Mouse (Mus musculus) heart, postnatal 0 days (tissue): ENCODE measurements at regions not wholly inside any gene's neighbourhood (a gene's known extent, or its start where the extent isn't known, plus 50 kb on each side); places are given as distances from the start of the nearest gene placed in this dataset.

ENCODE experiments used
- ATAC-seq: fragments of 200-750 bp; cut with Nextera tagmentation; 2 replicates; pipeline ENCODE4 v1.8.0; 2017; ENCODE audit warnings: low read depth, moderate number of reproducible peaks, moderate library complexity; ENCODE audit not compliant: insufficient read depth
- DNase-seq: peaks from one replicate; pipeline ENCODE4 v3.0.0-alpha.2; 2016; ENCODE audit warnings: low spot score
- H3K27ac ChIP-seq: fragments of 300-500 bp; sonication (generic); 2 replicates; pipeline ENCODE4 v1.5.1; 2014; ENCODE audit warnings: low read depth, mild to moderate bottlenecking
- H3K27me3 ChIP-seq: fragments of 300-500 bp; sonication (generic); 2 replicates; pipeline ENCODE4 v1.6.1; 2014; ENCODE audit warnings: low read length, mixed read lengths; ENCODE audit not compliant: control insufficient read depth, insufficient read depth
- H3K36me3 ChIP-seq: fragments of 300-500 bp; sonication (generic); replicated peaks from 2 replicates; pipeline ENCODE4 v1.6.1; 2014; ENCODE audit warnings: low read length, mixed read lengths; ENCODE audit not compliant: control insufficient read depth, insufficient read depth
- H3K4me1 ChIP-seq: fragments of 300-500 bp; sonication (generic); 2 replicates; pipeline ENCODE4 v1.6.1; 2014; ENCODE audit warnings: antibody characterized with exemption; ENCODE audit not compliant: control insufficient read depth, insufficient read depth
- H3K4me2 ChIP-seq: fragments of 300-500 bp; sonication (generic); 2 replicates; pipeline ENCODE4 v1.6.1; 2014; ENCODE audit warnings: low read depth, mild to moderate bottlenecking, low read length, moderate library complexity
- H3K4me3 ChIP-seq: fragments of 300-500 bp; sonication (generic); 2 replicates; pipeline ENCODE4 v1.5.1; 2014; ENCODE audit warnings: low read depth, low read length
- H3K9ac ChIP-seq: fragments of 300-500 bp; sonication (generic); replicated peaks from 2 replicates; pipeline ENCODE4 v1.6.1; 2014; ENCODE audit warnings: low read depth, low read length, mixed read lengths
- H3K9me3 ChIP-seq: fragments of 300-500 bp; sonication (generic); replicated peaks from 2 replicates; pipeline ENCODE4 v1.6.1; 2016; ENCODE audit warnings: low read length; ENCODE audit not compliant: control insufficient read depth
- CTCF ChIP-seq: IDR thresholded peaks from 2 replicates; pipeline ENCODE4 v1.5.1; 2016; ENCODE audit warnings: antibody characterized with exemption, control low read depth, low read depth
- EP300 ChIP-seq: IDR thresholded peaks from 2 replicates; pipeline ENCODE4 v1.6.1; 2016; ENCODE audit warnings: antibody characterized with exemption, low read depth
- WGBS: fragments of 180-500 bp; shearing (Covaris S2); extraction: QIAGEN DNeasy Blood & Tissue Kit; methylation state at CpG from one replicate; pipeline ENCODE4 v1.1.7; 2014; 5-methylcytosine and 5-hydroxymethylcytosine counted together

DNA sequence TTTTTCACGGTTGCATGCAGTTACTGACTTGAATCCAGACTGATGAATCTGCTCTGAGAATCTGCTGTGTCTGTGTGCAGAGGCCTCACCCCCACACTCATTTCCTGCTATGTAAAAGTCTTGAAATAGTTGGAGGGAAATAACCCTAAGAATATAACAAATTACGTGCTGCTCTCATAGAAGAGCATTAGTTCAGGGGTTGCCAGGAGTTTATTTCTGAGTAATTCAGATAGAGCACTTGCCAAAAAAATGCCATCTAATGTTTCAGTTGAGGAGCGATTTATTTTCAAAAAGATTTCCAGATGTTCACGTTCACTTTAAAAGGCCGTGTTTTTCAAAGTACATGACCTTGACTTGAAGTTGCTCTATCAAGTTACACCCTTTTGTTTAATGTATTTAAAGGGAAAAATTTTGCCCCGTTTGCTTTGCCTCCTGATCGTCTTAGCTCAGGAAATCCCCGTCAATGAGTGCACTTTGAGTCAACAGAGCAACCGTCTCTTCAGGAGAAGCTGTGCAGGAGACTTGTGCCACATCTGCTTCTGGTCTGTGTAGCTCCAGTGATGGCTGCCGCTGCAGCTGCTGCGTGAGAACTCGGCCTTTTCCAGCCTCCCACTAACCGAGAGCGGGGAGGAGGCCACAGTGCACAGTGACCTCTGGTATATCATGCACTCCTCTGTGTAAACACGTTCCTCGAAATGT is 50.9 kb upstream of the Sec61g start:
- H3K27me3 ChIP-seq = no peaks in the 10 kb centered on the region
- TF ChIP-seq EP300 = no peak
- no peak for TF ChIP-seq CTCF
- 35% methylated on average over 16 of the region's 16 CpGs for WGBS
- no peak overlapping the region for H3K9ac ChIP-seq
- H3K4me2 ChIP-seq = peak overlapping the region; percentile 38
- no peak for ATAC-seq
- no peaks in the 10 kb centered on the region for H3K4me1 ChIP-seq
- no peaks in the 10 kb centered on the region for H3K9me3 ChIP-seq
- DNase-seq = peak; percentile 22
- peak overlapping the region; percentile 63 for H3K27ac ChIP-seq
- H3K4me3 ChIP-seq = no peak overlapping the region
- no peaks in the 10 kb centered on the region for H3K36me3 ChIP-seq

DNA sequence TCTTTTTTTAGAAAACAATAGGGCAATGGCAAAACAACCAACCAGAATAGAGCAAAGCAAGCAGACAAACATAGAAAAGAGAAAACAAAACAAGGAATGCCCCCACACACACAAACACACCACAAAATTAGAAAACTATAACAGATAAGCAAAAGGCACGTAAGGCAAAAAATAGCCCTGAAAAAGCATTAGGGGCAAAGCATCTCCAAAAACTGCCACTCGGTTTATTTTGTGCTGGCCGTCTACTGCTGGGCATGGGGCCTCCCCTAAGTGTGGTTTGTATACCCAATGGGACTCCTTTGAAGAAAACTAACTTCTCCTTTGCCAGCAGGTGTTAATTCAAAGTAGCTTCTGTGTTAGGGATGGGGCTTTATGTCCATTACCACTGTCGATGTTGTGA is 53.4 kb upstream of the Sec61g start:
- no peaks in the 10 kb centered on the region for H3K9me3 ChIP-seq
- no peak overlapping the region for H3K9ac ChIP-seq
- no peak for TF ChIP-seq EP300
- TF ChIP-seq CTCF = no peak
- DNase-seq = no peak
- ATAC-seq = no peak
- WGBS = 74% methylated on average over 4 of the region's 4 CpGs
- no peak overlapping the region for H3K4me2 ChIP-seq
- no peaks in the 10 kb centered on the region for H3K27me3 ChIP-seq
- H3K27ac ChIP-seq = no peak overlapping the region
- no peaks in the 10 kb centered on the region for H3K36me3 ChIP-seq
- H3K4me3 ChIP-seq = no peak overlapping the region
- no peaks in the 10 kb centered on the region for H3K4me1 ChIP-seq

DNA sequence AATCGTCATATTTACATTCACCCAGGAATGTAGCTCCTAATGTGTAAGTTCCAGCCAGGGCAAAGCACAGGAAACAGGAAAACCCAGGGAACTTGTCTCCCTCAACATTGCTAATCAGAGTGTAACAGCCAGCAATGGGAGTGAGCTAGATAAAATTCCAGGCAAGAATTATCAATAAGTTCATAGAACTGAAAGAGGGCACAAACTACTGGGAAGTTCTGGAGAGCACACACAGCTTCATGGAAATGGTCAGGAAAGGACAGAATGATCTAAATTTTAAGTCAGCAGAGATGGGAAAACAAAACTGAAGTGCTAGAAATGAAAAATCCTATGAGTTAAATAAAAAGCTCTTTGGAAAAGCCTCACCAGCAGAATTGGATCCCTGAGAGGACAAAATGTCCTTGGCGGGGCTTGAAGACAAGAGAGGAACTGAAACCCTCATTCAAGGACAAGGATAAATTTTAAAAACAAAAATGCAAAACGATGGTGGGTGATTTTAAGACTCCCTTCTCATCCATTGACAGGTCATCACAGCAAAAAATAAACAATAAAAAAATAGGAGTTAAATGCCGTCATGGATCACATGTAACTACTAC is 80.9 kb upstream of the Sec61g start:
- H3K4me1 ChIP-seq = 0 out of 2 replicates have a peak, but pooled peaks cover 8% of the 10 kb centered on the region
- H3K36me3 ChIP-seq = no peaks in the 10 kb centered on the region
- no peak overlapping the region for H3K4me2 ChIP-seq
- ATAC-seq (no peak), DNase-seq (no peak)
- H3K4me3 ChIP-seq = no peak overlapping the region
- no peaks in the 10 kb centered on the region for H3K9me3 ChIP-seq
- H3K27me3 ChIP-seq = no peaks in the 10 kb centered on the region
- H3K27ac ChIP-seq = no peak overlapping the region
- no peak overlapping the region for H3K9ac ChIP-seq
- WGBS = 62% methylated on average over 4 of the region's 4 CpGs
- no peak for TF ChIP-seq EP300
- TF ChIP-seq CTCF = no peak

DNA sequence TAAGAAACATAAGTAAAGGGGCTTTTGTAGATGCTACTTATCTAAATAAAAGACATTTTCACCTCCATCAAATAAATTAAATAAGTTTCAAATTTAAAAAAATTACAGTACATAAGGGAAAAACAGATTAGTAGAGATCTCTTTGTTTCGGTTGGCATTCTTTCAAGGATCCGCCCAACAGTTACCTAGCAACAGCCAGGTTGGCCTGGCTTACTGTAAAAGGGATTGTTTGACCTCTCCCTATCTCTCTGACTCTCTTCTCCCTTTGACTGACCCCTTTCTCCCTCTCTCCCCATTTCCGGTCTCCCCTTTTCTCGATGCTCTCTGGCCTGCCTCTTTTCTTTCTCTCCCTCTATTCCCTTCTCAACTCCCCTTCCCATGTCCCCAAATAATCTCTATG is 82.3 kb upstream of the Sec61g start:
- Histone ChIP-seq H3K4me1 (0 out of 2 replicates have a peak, but pooled peaks cover 8% of the 10 kb centered on the region), H3K9ac (no peak overlapping the region), H3K4me3 (no peak overlapping the region), H3K27ac (0 out of 2 replicates have a peak overlapping the region, but pooled peaks have one; percentile 11), H3K36me3 (no peaks in the 10 kb centered on the region), H3K27me3 (no peaks in the 10 kb centered on the region), H3K9me3 (no peaks in the 10 kb centered on the region), H3K4me2 (no peak overlapping the region)
- DNase-seq = no peak
- WGBS = 67% methylated on average over 4 of the region's 4 CpGs
- TF ChIP-seq EP300 = no peak
- ATAC-seq = no peak

DNA sequence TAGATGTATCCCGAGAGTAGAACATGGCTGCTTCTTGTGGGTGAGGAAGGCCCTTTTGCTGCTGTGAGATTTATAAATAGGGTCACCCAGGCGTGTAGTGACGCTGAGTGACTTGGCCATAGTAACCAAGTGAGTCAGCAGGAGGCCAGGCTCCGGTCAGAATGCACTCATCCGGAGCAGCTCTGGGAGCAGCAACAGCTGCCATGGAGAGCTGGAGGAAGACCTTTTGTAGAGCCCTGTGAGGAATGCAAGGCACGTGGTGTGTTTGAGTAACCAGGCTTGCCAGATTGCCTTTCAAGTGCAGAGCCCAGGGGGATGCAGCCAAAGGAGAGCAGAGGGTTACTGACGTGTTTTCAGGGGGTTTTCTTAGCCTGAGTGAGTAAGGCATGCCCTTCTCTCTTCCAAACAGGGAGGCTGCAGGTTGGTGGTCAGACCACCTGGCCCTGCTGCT is 83.2 kb upstream of the Sec61g start:
- Histone ChIP-seq H3K4me3 (no peak overlapping the region), H3K9ac (no peak overlapping the region)

More for the DNA sequence above, 83.2 kb upstream of the Sec61g start:
- Histone ChIP-seq H3K4me1 (0 out of 2 replicates have a peak, but pooled peaks cover 8% of the 10 kb centered on the region), H3K4me2 (peak overlapping the region; percentile 27), H3K27me3 (no peaks in the 10 kb centered on the region), H3K36me3 (no peaks in the 10 kb centered on the region), H3K27ac (peak overlapping the region; percentile 86), H3K9me3 (no peaks in the 10 kb centered on the region)
- no peak for TF ChIP-seq EP300
- no peak for TF ChIP-seq CTCF
- peak; percentile 98 for ATAC-seq
- peak; percentile 85 for DNase-seq
- 2% methylated on average over 7 of the region's 7 CpGs for WGBS
